Mouse (Mus musculus) splenic B cell, adult 2 months (primary cell): ENCODE measurements around the gene 9530003J23Rik.
"Not testable (repeated sequence)": the region's sequence is repeated elsewhere in the genome, so short reads cannot be mapped to it uniquely, and the experiment has no call there.

ENCODE experiments used
- DNase-seq: peaks from one replicate; pipeline ENCODE4 v3.0.0-alpha.2; 2011; ENCODE audit warnings: low read depth, low spot score
- H3K27me3 ChIP-seq: 2 replicates; pipeline ENCODE4 v1.6.1; 2012; ENCODE audit warnings: mild to moderate bottlenecking, low read length, moderate library complexity, mixed read lengths; ENCODE audit not compliant: control insufficient read depth, poor library complexity, insufficient read depth, severe bottlenecking
- H3K36me3 ChIP-seq: 2 replicates; pipeline ENCODE4 v1.6.1; 2012; ENCODE audit warnings: mild to moderate bottlenecking, low read length, moderate library complexity, mixed read lengths; ENCODE audit not compliant: control insufficient read depth, poor library complexity, insufficient read depth, severe bottlenecking

9530003J23Rik gene

GRCm38 (mm10) chr10:117238603-117239002, at the start of gene 9530003J23Rik:
Gene 9530003J23Rik (minus strand): TSS chr10:117238703.
- Histone ChIP-seq H3K36me3 (no peaks in the 10 kb centered on the region), H3K27me3 (no peaks in the 10 kb centered on the region)
- no peak for DNase-seq

DNA sequence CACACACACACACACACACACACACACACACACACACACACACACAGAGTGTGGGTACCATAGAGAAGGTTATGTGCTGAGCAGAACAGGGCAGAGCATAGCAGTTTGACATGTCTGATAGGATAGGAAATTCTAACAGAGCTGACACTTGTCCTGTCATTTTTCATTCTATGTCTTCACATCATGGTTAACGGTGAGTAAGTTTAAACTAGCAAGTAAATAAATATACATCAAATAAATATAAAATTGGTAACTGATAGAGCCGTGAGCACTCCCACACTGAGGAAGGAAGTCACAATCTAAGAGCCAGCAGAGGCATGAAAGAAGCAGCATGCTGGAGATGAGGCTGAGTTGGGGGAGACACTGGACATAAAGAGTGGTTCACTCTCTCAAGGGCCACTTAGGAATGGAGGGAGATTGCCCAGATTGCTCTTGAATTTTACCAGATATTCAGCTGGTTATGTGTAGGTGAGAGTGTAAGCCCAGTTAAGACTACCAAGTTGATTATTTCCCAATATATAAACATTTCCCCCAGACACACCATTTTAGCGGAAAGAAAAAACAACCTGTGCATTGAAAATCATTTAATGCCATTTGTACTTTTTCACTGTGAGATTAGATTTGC, 48.8 kb upstream of the 9530003J23Rik start:
- Histone ChIP-seq H3K36me3 (no peaks in the 10 kb centered on the region), H3K27me3 (no peaks in the 10 kb centered on the region)
- DNase-seq, result no peak

- H3K27me3 ChIP-seq, result no peaks in the 10 kb centered on the region
- no peak for DNase-seq
- H3K36me3 ChIP-seq, result no peaks in the 10 kb centered on the region
Observed at GRCm38 (mm10) chr10:117286366-117286970, 48.0 kb upstream of the 9530003J23Rik start.

DNA sequence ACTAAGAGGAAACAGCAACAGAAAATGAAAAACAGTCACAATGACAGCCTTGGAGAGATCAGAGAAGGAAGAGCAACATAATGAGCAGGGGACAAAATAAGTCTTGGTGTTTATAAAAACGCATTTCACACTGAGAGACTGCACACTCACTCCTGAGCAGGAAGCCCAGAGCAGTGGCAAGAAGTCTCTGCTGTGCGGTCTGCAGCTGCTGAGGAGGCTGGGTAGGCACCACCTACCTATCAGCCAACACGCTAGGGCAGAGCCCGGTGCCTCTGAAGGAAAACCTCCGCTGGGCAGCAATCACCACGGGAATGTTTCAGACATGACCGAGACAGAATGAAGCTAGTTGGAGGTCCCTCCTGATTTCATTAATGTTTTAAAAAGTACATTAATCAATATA, 47.1 kb upstream of the 9530003J23Rik start:
- not testable (repeated sequence) for H3K36me3 ChIP-seq, DNase-seq, H3K27me3 ChIP-seq

DNA sequence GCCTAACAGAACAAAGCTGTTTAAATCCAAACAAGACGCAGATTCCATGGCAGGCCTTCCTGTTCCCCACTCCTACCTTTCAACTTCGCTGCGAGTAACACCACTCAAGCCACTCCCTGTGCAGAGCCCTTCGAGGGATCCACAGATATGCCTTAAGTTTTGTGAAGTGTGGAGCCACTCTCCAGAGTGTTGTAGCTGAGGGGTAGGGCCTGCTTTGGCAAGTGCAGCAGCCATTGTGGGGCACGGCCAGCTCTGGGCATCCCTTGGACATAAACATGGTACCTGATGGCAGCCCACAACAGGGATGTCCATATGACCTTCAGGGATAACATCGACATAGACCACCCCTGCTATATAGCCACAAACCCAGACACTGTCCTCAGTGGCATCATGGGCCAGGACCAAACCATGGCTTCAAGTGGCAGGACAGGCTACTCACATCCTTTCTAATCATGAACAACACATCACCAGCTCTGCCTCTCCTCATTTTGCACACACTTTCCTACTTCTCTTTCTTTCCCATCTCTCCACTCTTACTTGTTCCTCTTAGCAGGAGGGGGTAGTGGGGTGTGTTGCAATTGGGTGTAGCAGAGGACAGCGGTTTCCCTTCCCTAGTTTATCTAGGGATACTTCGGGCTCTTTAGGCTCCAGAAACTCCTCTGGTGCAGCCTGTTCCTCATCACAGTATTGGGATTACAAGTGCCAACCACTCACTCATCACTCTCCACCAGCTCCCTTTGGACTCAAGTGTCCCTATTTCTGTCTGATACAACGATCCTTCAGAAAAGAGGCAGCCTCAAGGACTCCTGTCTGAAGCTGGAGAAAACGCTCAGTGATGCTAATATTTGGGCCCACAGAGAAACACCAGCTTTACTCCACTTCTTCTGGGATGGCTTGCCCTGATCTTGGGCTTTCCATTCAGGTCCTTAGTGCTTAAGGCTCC, 46.3 kb upstream of the 9530003J23Rik start:
- no peaks in the 10 kb centered on the region for H3K36me3 ChIP-seq
- no peaks in the 10 kb centered on the region for H3K27me3 ChIP-seq
- DNase-seq, result no peak

DNA sequence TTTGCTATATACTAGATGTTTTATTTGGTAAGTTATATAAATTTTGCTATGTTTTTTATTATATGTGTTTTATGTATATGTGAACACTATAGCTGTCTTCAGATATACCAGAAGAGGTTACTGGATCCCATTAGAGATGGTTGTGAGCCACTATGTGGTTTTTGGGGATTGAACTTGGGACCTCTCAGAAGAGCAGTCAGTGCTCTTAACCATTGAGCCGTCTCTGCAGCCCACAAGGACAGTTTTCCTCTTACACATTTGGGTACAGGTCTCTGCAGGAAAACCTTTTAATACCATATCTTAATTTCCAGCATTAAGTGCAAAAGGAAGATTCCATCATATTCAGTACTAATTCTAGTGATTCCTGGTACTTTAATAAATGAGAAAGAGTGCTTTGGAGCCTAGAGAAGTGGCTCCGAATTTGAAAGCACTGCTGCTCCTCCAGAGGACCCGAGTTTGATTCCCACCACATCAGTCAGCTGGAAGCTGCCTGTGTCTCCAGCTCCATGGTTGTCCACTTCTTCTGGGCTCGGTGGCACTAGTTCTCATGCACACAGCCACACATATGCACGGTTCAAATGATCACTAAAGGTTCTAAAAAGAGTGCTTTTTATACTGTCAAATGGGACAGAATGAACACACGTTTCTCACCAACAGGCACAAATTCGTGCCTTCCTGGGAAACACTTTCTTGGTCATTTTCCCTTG, 45.5 kb upstream of the 9530003J23Rik start:
- H3K36me3 ChIP-seq, result no peaks in the 10 kb centered on the region
- DNase-seq, result no peak
- no peaks in the 10 kb centered on the region for H3K27me3 ChIP-seq

DNA sequence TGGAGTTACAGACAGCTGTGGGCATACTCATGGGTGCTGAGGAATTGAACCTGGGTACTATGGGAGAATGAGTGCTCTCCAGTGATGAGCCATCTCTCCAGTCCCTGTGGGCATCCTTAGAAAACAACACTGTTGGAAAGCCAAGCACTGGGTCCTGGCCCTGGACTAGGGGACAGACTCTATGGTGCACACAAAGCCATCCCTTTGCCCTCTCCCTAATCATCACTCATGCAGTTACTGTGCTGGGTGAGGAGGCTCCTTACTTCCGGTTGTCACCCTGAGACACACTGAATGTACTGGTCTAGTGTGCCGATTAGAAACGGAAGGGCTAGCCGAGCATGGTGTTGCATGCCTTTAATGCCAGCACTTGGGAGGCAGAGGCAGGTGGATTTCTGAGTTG, 44.7 kb upstream of the 9530003J23Rik start:
- DNase-seq, H3K36me3 ChIP-seq, H3K27me3 ChIP-seq: not testable (repeated sequence)

GRCm38 (mm10) chr10:117282551-117282950, 44.0 kb upstream of the 9530003J23Rik start:
- Histone ChIP-seq H3K36me3 (no peaks in the 10 kb centered on the region), H3K27me3 (no peaks in the 10 kb centered on the region)
- no peak for DNase-seq

DNA sequence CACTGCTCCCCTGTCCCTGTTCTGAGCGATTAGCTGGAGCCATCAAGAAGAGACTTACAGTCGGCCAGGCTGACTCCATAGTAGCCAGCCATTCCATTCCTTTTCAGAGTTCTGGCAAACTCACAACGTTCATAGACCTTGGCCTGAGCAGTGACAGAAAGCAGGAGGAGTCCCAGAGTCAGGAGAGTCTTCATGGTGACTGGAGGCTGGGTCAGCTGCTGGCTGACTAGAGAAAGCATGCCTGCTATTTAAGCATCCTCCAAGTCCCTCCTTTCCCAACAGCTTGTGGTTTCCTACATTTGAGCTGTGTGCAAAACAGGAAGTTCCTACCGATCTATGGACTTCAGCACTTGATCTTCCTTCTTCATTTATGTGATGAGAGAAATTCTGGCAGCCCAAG, 43.5 kb upstream of the 9530003J23Rik start, which contains the start of gene Lyz2:
Lyz2 (minus strand) TSS at position 273 of the 400 bp plus-strand sequence.
- Histone ChIP-seq H3K36me3 (no peaks in the 10 kb centered on the region), H3K27me3 (no peaks in the 10 kb centered on the region)
- DNase-seq, result no peak

- Histone ChIP-seq H3K27me3 (no peaks in the 10 kb centered on the region), H3K36me3 (no peaks in the 10 kb centered on the region)
- DNase-seq, result no peak
Observed at GRCm38 (mm10) chr10:117281381-117281920, 42.9 kb upstream of the 9530003J23Rik start.

- Histone ChIP-seq H3K27me3 (no peaks in the 10 kb centered on the region), H3K36me3 (no peaks in the 10 kb centered on the region)
Observed at GRCm38 (mm10) chr10:117280000-117280399, 41.5 kb upstream of the 9530003J23Rik start.

GRCm38 (mm10) chr10:117278510-117278909, 40.0 kb upstream of the 9530003J23Rik start:
- not testable (repeated sequence) for DNase-seq, H3K36me3 ChIP-seq, H3K27me3 ChIP-seq

More at GRCm38 (mm10) chr10:117280000-117280399, 41.5 kb upstream of the 9530003J23Rik start:
- no peak for DNase-seq

GRCm38 (mm10) chr10:117277779-117278178, 39.3 kb upstream of the 9530003J23Rik start:
- H3K36me3 ChIP-seq, H3K27me3 ChIP-seq, DNase-seq: not testable (repeated sequence)

DNA sequence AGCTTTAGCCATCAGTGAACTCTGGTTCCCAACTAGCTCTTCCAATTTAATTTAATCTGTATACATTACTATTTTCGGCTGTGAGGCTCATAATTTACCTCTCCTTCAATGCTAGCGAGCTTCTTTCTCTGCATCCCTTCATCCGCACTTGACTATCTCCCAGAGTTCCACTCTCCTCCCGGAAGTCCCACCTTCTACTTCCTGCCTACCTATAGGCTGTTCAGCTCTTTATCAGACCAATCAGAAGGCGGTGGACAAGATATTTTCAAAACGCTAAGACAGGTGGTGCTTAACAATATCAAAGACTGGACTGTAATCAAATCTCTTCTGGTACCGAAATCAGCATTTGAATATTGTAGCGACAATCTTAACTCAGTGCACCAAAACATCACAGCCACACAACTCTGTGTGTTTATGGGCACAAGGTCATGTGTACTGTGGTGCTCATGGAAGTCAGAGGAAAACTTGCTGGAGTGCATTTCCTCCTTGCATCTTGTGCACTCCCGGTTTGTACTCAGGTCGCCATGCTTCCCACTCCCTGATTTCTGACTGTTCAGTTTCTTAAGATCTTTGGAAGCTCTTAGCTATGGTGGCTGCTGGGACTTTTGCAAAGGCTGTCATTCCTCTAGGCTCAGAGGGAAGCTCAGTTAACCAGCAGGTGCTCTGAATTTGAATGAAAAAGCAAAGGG, 37.3 kb upstream of the 9530003J23Rik start:
- H3K36me3 ChIP-seq, result no peaks in the 10 kb centered on the region
- no peaks in the 10 kb centered on the region for H3K27me3 ChIP-seq
- no peak for DNase-seq
